Mouse (Mus musculus) layer of hippocampus, adult 18-20 months (tissue): ENCODE measurements at regions not wholly inside any gene's neighbourhood (a gene's known extent, or its start where the extent isn't known, plus 50 kb on each side); places are given as distances from the start of the nearest gene placed in this dataset.
A peak's percentile ranks its signal among the peaks of the same experiment; 100 is the strongest.

ENCODE experiments used
- DNase-seq, 2 experiments: peaks; one replicate each; pipeline ENCODE4 v3.0.0; 2022; ENCODE audit warnings: low spot score in 2 of 2

DNA sequence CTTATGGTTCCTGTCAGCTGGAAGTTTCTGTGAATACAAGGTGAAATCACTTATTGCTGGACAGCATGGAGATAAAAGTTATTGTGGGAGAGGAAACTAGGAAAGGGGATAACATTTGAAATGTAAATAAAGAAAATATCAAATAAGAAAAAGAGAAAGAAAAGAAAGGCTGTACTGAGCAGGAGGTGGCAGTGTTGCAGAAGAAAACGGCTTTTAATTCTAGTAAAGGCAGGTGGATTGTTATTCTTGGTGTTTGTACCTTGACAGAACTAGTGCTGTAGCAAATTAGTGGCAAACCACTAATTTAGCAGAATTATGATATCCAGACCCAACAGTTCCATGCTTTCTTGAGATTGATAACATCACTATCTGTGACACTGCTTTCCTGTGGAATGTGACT is 52.6 kb downstream of the Gm10358 start:
- DNase-seq: peak in 1 of 2 experiments; percentile 30

DNA sequence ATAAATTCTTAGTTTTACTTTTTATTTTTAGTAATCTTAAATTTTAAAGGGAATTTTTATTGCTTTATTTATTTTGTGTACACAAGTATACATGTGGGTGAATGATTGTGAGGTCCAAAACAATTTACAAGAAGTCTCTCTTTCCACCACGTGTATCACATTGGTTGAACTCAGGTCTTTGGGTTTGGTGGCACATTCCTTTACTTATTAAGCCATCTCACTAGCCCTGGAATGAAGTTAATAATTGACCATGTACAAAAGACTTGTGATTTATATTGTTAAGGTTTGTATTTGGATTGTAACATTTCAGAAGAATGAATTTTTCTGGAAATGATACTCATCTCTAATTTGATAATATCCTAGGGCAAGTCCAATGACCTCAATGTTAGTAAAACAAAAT is 56.2 kb downstream of the Gm10358 start:
- DNase-seq: no peak

- DNase-seq: no peak
Measured at GRCm38 (mm10) chr8:75348047-75348446, 58.3 kb downstream of the Gm10358 start.

GRCm38 (mm10) chr8:75320614-75321013 is 85.8 kb downstream of the Gm10358 start:
- no peak for DNase-seq

DNA sequence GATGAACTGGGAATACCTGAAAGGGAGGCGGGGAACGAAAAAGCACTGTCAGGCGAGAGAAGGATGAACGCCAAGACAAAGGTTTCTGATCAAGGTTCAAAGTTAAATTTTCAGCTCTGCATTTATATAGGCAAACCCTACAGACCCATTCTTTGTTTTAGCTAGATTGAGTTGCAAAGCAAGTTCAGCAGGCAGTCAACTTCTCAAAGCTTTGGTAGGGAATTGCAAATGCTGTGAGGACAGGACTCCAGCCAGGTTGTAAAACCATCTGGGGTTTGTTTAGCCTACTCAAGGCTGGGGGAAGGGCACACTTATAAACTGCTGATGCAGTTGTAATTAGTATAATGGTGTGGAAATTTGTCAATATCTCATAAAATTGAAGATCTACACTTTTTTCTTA is 87.9 kb downstream of the Gm10358 start:
- DNase-seq: no peak

- DNase-seq: peak; percentile 16 to 81
Measured at GRCm38 (mm10) chr8:75315886-75316285, 90.5 kb downstream of the Gm10358 start.

GRCm38 (mm10) chr8:75309463-75309862 is 95.7 kb downstream of the Rasd2 start:
- no peak for DNase-seq

DNA sequence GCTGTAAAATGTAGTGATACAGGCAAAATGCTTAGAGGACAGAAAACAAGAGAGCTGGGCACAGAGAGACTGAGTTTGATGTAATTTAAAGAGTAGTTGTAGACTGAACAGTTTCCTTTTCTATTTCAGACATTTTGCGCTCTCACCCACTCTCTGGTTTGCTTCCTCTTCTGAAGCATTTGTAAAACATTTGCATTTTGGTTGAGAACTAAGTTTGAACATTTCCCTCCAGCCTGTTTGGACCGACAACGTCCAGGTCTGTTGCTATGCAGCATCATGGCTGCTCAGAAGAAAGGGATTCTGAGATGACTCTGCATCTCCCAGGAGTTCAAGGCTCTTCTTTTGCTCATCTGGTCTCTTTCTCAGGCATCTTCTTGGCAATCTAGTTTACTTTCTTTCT is 78.2 kb downstream of the Rasd2 start:
- DNase-seq: no peak

- DNase-seq: no peak
Measured at GRCm38 (mm10) chr8:75289933-75290332, 76.2 kb downstream of the Rasd2 start.
